Mouse (Mus musculus): ENCODE measurements around the gene Gpr87.
"Not testable (repeated sequence)": the region's sequence is repeated elsewhere in the genome, so short reads cannot be mapped to it uniquely, and the experiment has no call there.

The Gpr87 gene

GRCm38 (mm10) chr3:59187336-59187735 is 7.6 kb downstream of the Gpr87 start:
- in situ Hi-C loops (cut with MboI) = loop anchor here (25.0 kb wide), 1 partner anchor 550 kb away; the partner anchor contains the start of gene Gm5538

DNA sequence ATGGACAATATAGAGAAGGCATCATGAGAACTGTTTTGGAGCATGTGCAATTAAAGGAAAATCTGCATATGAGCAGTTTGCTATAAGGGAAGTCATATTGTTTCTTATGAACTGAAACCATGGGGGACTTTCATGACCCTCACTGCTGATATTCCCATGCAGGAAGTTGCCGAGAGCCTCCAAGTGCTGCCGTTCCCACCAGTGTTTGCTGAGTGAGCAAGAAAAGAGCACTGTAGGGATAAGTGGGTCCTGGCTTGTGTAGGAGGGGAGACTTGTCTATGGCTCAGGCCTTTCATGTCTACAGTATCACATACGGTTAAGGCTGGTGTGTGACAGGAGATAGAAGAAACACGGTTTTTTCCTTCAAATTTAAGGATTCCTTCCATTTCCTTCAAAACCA is 9.2 kb downstream of the Gpr87 start:
- in situ Hi-C loops (cut with MboI) = loop anchor here (25.0 kb wide), 1 partner anchor 552 kb away; the partner anchor contains the start of gene Gm5538

GRCm38 (mm10) chr3:59182129-59182528 is 12.8 kb downstream of the Gpr87 start:
- in situ Hi-C loops (cut with MboI) = loop anchor here (25.0 kb wide), 1 partner anchor 555 kb away; the partner anchor contains the start of gene Gm5538

DNA sequence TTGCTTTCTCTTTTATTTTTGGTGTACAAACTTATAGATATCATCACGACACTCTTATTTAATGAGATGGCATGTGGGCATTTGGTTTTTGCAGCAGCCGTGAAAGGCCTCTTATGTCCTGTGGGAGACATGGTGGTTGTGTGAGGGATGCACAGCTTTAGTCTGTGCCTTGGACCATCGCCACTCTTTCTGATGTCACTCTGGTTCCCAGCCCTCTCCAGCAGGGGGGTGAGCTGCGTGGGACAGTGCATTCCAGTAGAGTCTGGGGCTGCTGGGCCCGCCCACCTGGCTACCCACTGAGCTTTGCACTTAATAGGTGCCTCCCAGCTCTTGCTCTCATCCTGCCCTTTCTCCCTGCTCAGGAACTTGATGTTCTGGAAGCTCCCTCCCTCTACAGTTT is 13.8 kb downstream of the Gpr87 start:
- in situ Hi-C loops (cut with MboI) = loop anchor here (25.0 kb wide), 1 partner anchor 556 kb away; the partner anchor contains the start of gene Gm5538

DNA sequence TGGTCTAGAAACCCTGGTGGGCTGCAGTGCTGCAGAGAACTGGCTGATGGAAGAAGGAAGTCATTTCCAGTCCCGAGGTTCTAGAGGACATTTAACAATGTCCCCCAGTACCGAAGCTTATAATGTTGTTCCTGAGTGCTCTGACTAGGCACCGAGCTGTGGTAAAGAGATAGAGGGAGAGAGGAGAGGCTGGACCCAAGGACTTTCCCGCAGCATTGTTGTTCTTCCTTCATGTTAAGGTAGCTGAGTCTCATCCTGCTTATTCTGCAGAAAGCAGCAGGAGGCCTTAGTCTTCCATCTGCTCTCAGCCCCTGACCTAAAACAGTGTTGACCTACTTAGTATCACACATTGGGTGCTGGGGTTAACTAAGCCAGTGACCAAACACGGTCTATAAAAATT is 18.0 kb downstream of the Gpr87 start:
- in situ Hi-C loops (cut with MboI) = loop anchor here (25.0 kb wide), 1 partner anchor 560 kb away; the partner anchor contains the start of gene Gm5538

- in situ Hi-C loops (cut with MboI) = loop anchor here (25.0 kb wide), 1 partner anchor 562 kb away; the partner anchor contains the start of gene Gm5538
These were observed 19.7 kb downstream of the Gpr87 start for GRCm38 (mm10) chr3:59175234-59175633.

DNA sequence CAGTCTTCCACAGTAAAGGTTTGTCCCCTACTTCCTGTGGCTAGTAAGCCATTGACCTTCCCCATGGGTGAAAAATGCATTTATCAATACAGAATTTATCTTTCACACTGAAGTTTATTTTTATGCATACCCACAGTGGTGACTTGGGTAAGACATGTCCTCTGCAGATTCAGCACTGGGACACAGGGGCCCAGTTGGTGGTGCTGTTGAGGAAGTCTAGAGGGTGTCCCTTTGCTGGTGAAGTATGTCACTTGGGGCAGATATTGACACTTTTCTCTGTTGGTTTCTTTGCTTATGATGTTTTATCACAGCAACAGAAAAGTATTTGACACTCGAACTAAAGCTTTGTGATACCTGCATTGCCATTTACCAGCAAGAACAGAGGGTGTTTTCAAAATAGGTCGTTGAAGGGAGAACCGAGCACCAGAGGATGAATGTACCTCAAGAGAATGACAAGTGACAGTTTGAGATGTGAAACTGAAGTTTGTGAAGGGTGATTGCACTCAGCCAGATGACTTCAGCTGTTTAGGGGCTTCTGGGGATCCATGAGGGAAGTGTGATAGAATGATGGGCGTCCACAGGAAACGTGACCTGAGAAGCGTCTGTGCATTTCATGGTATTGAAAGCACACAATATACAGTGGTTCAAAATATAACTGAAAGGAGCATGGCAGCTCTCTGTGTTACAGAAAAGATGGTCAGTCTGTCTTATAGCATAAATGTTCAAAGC is 20.3 kb downstream of the Gpr87 start:
- in situ Hi-C loops (cut with MboI) = loop anchor here (25.0 kb wide), 1 partner anchor 563 kb away; the partner anchor contains the start of gene Gm5538

GRCm38 (mm10) chr3:59169921-59170627 is 24.8 kb downstream of the Gpr87 start:
- in situ Hi-C loops (cut with MboI) = no loop called here

GRCm38 (mm10) chr3:59169215-59169614 is 25.7 kb downstream of the Gpr87 start:
- in situ Hi-C loops (cut with MboI) = no loop called here

DNA sequence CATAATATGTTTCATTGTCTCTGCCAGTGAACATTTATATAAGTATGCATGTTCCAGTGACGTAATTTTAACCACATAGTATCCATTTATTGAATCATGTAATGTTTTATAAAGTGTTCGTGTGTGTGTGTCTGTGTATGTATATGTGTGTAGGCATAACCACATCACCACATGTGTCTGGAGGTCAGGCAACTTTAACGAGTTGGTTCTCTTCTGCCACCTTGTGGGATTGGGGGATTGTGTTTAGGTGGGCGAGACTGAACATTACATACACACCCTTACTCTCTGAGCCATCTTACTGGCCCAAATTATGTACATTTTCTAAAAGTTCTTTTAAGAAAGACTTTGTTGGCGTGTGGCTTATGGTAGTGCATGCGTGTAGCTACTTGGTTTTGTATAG is 26.4 kb downstream of the Gpr87 start:
- in situ Hi-C loops (cut with MboI) = no loop called here

DNA sequence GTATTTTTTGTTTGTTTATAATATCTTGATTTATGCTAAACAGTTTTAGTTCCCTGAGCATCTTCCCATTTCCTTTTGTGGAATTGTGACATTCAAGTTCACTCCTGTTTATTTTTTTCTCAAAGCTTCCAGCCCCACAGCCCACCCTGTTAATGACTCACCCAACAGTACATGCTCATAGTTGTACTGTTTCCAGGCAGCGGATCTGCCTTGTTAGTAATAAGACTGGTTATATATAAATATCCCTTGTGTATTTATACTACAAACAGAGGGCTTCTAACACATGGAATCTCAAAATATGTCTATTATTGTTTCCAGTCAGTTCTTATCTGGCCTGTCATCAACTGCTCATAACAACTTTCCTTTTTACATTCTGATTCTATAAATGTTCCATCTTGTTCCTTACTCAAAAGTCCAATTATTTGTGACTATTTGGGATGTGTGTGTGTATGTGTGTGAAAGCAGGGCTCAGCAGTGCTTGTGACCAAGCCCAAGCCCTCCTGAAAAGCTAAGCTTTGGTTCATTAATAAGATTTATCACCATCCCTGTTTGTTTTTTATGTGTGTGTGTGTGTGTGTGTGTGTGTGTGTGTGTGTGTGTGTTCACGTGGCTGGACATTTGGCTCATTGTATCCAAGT is 27.4 kb downstream of the Gpr87 start:
- in situ Hi-C loops (cut with MboI) = no loop called here

DNA sequence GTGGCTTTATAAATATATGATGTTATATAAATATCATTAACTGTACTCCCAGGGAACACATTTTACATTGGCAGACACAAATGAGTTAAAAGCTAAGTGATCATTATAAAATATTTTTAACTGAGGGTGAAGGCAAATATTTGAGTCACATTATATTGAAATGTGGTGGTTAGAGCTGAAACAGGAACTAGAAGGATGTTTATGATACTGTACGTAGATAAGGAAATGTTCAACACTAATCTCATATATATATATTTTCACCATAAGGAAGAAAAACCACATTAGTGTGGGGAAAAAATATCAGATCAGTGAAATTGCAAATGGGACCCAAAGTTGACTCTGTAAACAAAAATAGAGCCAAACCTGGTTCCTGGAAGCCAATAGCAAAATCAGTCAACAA is 34.4 kb downstream of the Gpr87 start:
- in situ Hi-C loops (cut with MboI) = no loop called here

GRCm38 (mm10) chr3:59157048-59157447 is 37.9 kb downstream of the Gpr87 start:
- in situ Hi-C loops (cut with MboI) = no loop called here

DNA sequence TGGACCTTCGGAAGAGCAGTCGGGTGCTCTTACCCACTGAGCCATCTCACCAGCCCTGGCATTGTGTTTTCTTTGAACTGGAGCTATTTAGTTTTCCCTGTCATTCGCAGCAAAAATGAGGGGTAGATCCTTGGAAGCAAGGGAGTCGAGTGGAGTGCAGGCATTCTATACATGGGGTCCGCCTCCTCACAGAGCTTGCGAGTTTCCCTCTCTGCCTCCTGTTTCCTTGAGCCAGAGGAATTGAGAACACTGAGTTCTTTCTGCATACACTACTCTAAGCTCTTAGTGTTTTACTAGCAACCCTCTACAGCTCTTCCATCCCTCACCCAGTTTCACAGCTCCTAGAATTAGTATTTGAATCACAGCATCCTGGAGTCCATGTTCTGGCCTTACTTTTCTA is 39.5 kb downstream of the Gpr87 start:
- in situ Hi-C loops (cut with MboI) = no loop called here

DNA sequence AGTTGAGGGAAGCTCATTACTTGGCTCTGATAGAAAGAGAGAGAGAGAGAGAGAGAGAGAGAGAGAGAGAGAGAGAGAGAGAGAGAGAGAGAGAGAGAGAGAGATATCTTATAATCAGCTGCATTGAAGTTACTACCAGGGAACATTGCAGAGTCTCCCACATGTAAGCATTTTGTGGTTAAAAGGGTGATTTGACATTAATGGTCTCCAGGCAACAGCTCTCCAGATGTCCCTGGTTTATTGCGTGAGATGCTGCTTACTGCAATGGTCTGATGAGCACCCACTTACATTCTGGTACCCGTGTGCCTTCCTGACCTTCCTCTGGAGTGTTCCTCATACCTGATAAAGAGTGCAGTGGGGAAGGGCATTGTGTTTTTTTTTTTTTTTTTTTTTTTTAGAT is 40.0 kb downstream of the Gpr87 start:
- in situ Hi-C loops (cut with MboI) = no loop called here

- in situ Hi-C loops (cut with MboI) = no loop called here
These were observed 41.5 kb downstream of the Gpr87 start, which contains the start of gene P2ry14 for GRCm38 (mm10) chr3:59153424-59153823. TSS of gene P2ry14 (minus strand) at chr3:59153618.

DNA sequence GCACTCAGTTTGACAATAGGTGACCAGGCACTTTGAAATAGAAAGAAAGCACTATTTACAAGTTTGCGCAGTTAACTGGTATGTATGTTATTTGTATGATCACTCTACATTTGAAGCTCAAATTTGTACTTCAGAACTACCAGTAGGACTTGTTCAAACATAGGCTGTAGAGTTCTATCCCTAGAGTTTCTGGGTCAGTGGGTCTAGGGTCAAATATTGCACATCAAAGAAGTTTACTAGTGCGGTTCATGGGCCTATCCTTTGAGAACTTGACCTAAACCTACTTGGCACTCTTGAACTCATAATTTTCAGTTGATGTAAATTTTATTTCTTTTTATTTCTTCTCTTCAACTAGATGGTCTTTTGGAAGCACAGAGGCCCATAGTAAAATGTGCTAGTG is 44.3 kb downstream of the Gpr87 start:
- in situ Hi-C loops (cut with MboI) = no loop called here

DNA sequence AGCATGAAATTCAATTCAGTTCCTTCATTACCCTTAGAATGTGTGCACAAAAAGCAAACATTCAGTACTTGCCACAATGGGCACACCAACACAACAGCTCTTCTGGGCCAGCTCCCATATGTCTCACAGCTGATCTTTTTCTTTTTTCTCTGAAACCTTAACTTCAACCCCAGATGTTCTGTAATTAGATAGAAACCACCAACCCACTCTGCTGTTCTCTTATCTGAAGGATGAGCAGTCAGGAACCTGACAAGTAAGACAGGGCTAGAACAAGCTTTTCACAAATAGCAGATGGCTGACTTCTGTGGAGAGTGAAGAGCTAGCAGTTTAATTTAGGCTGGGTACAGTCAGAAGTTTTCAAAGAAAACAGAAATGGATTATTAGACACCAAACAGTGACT is 45.3 kb downstream of the Gpr87 start:
- in situ Hi-C loops (cut with MboI) = no loop called here

GRCm38 (mm10) chr3:59145194-59145593 is 49.7 kb downstream of the Gpr87 start:
- in situ Hi-C loops (cut with MboI) = no loop called here

- in situ Hi-C loops (cut with MboI) = no loop called here
These were observed 53.2 kb downstream of the Gpr87 start for GRCm38 (mm10) chr3:59141507-59142305.

- in situ Hi-C loops (cut with MboI) = not testable (repeated sequence)
These were observed 54.0 kb downstream of the Gpr87 start for GRCm38 (mm10) chr3:59140941-59141340.

Measured in mature B cell (primary cell).